Mouse (Mus musculus) left cerebral cortex, adult 11 months (tissue): ENCODE data around the gene Sptb.

Experiments used
- DNase-seq: peaks from one replicate; pipeline ENCODE4 v3.0.0; 2022; ENCODE audit warnings: low spot score

Sptb gene

DNA sequence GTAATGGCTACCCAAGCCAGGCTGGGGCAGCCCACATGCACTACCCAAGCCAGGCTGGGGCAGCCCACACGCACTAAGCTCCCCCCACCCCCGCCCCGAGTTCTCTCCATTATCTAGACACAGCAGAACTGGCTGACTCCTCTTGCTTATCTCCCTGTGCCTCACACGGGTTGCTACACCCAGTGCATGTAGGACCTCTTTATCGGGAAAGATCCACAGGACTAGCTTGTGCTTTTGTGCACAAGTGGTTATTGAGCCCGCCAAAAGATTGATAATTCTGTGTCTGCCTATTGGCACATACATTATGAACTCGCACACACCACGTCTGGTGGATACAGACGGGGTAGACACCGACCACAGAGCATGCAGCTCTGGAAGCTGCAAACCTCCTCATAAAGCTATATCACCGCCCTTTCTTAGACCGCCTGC is 36.5 kb downstream of the Sptb start:
- DNase-seq = no peak

DNA sequence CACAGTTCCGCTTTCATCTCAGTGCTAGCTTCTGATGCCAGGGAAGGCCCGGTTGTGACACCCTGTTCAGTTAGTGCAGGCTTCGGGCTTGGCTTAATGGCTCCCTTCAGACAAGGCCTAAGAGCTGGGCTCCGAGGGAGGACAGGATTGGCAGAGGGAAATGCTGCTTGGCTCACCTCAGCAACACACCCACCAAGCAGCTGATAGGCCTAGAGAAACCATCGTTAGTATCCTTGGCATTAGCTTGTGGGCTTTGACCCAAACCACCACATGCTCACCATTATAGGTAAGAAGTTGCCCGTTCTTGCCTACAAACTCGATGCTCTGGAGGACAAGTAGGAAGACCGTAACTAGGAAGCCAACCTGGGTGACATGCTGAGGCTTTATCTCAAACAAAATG is 38.3 kb downstream of the Sptb start:
- DNase-seq = no peak

DNA sequence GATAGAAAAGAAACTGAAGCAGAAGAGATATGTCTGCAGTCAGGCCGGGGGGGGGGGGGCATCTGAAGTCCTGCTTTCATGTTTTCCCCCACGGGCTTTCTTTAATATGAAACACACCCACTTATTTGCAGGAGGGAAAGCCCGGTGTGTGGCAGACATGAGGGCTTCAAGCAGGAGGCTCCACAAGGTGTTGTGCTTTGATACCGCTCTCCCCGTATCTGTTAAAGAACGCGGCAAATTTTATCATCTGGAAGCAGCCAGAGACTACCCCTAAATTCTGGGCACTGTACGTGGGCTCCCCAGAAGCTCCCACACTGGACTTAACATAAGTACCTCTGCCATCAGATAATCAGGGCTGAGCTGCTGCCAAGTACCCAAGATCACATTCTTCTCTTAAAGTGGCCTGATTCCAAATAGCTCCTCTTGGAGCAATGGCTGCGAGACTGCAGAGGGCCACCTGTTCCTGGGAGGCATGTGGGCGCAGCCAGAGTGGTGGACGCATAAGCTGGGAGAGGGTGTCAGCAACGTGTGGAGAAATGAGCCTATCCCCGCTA is 39.7 kb downstream of the Sptb start:
- DNase-seq = no peak

DNA sequence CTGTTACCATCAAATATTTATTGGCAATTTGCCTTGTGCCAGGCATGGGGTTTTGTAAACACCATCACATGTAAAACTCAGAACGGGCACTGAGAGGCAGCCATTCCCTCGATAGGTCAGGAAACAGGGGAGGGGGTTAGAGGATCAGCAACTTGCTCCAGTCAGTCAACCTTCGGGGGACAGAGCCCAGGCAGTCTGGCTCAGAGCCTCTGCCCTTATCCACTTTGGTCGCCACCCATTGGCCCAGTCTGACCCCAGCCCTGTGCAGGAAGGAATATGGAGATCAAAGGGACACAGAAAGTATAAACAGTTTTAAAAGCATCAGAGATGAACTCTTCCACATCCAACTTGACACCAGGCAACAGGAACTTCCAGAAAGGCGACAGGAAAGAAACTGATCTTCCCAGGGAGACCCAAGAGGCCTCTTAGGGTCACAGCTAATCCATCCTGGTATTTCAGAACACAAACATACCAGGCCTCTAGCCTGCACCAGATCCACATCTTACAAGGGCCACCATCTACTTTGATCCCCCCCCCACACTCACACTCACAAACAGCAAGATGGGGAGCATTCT is 40.3 kb downstream of the Sptb start:
- no peak for DNase-seq

DNA sequence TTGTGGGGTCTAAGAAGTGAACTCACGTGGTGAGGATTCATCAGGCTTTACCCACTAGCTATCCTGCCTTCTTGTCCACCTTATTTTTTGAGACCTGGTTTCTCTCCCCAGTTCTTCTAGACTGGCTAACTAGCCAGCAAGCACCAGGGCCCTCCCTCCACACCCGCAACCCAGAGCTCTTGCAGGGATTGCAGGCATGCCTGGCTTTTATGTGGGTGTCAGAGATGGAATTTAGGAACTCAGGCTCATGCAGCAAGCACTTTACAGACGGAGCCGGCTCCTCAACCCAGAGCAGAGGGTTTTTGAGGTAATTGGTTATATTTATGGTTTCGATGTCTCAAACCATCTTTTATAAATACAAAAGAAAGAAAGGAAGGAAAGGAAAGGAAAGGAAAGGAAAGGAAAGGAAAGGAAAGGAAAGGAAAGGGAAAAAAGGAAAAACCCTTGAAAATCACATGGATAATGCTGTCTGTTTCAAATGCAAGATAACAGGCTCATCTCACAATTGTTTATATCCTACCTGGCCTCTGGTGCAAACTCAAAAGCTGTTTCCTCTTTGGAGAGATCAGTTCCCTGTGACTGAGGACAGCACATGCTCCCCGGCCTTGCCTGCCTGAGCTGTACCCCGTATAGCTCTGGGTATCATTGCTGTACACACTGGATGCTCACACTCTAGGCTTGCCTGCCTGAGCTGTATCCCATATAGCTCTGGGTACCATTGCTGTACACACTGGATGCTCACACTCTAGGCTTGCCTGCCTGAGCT is 41.5 kb downstream of the Sptb start:
- DNase-seq = no peak

DNA sequence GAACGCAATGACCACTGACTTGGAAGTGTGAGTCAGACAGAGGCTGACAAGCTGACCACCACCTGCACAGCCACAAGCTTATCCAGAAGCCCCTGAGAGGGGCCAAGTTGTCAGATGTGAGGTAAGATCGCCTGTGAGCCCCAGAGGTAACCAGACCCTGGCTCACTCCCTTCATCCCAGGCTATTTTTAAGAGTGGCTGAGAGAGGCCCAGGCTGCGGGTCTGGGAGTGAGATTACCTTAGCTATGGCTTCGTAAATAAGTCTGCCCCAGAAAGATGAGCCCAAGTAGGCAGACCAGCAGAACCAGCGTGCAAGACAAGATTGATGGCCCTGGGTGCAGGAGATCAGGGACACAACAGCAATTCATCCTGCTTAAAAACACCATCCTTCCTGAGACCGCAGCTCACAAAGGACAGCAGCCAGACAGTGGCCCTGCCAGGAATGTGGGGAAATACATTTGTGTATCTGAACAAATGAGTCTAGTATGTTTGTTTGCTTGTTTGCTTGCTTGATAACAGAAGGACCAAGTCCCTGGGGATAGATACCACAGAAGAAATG is 58.5 kb downstream of the Sptb start:
- no peak for DNase-seq

DNA sequence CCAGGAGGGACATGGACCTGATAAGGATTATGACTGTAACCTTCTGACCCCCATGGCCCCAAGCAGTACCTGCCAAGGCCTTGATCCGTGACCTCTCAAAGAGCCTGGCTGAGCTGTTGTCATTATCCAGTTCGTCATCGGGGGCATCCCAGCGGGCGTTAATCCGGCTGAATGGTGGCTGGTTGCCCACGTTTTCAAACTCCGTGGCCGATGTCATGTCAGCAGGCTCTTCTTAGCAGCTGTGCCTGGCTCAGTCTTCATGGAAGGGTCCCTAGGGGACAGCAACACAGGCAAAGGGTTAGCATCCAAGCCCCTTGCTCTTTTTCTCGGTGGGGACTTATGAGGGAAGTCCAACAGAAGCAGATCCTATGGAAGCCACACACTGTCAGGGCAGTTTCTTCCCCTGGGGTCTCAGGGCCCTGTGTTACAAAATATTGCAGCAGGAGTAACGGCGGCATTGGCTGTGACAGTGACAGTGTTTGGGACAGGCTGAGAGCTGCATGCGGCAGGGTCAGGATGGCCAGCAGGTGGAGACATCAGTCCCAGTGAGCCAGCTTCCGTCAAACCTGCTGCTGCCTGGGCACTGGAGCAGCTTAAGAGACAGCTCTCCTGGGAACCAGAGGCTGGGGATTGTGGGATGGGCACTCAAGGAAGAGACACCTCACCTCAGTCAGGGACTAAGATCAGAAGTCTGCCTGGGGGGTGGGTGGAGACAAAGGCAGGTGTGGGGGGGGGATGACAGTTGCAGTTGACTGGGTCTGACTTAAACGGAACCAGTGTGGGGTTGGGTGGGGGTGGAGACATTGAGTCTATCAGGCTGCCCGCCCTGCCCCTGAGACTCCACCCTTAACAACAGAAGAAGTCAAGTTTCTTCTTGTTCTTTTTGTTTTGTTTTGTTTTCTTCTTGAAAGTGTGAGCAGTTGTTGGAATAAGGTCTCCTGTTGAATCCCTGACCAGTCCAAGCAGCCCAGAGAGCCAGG is 60.3 kb downstream of the Sptb start:
- DNase-seq = no peak

DNA sequence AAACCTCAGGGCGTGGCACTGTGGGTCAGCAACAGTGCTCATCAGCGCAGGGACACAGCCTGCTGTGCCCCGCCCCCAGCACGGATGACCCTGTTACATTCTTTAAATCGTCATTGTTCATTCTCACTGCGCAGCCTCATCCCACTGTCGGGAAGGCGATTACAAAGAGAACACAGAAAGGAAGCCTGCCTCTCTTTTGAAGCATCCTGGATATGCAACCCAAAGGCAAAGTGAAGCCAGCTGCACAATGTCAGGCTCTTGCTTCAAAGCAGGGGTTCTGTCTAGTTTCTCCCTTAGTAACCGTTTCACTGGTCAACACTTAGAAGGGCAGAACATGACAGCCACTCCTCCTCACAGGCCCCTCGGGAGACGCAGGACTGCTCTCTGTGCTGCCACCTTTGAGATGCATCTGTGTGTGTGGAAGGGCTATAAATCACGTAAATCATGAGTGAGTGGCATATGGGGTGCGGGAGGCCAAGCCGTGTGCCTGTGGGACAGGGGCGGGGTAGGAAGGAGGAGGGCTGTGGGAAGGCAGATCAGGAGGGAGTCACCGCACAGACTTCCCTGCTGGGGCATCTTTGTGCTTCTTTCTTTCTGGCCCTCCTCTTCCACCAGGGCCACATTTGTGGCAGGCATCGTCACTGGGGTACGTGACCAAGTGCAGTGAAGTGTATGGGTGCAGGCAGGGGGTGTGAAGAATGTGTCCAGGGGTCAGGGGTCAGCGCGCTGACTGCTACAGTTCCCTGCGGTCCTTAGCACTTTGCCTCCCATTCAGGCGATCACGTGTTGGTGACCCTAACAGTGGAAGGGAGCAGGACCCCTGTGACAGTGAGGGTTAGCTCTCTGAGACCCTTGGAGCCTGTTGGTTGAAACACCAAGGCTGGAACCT is 64.9 kb downstream of the Sptb start:
- DNase-seq = no peak

DNA sequence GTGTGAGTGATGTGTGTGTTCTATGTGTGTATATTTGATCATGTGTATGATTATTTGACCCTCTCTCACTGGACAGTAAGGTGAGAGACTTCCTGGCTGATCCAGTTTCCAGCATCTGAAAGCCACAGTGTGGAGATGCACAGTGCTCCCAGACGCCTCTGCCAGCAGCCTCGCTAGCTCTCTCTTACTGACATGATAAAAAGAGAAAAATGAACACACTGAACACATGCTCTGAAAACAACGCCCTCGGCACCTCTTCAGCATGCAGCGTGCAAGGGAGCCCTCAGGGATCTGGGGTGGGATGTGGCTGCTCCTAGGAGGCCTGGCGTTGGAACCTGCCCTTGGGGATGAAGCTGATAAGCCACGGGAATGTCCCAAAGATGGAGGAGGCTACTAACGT is 66.7 kb downstream of the Sptb start:
- no peak for DNase-seq

DNA sequence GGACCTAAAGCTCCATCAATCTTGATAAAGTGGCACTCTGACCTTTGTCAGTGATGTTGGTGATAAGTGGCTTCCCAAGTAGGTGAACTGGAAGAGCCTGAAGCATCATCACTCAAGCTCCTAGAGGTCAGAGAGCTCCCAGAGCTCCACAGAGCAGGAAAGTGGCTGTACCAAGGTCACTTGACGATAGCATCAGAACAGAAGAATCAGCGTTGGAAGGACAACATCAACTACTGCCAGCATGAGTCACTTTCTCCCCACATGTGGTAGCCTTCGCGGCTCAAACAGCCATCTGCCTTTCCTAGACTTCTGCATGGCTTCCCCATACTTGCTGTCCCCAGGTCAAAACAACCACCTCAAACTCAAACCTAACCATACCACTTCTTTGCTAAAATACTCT is 67.7 kb downstream of the Sptb start:
- no peak for DNase-seq

DNA sequence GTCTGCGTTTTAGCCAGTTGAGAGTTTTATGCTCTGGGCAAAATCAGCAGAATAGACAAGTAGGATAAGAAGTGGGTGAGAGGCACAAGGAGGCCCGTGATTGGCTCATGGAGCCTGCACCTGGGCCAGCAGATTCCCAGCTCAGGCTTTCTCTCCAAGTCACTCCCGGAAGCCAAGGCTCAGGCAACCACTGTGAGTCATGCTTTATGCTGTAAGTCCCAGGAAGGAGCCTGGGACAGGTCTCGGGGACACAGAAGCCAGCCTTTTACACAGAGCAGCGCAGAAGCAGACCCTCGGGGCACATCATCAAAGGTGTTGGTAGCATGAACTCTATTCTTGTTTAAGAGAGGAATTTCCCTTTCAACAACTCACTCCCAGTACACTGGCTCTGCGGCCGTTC is 69.7 kb downstream of the Sptb start:
- no peak for DNase-seq

DNA sequence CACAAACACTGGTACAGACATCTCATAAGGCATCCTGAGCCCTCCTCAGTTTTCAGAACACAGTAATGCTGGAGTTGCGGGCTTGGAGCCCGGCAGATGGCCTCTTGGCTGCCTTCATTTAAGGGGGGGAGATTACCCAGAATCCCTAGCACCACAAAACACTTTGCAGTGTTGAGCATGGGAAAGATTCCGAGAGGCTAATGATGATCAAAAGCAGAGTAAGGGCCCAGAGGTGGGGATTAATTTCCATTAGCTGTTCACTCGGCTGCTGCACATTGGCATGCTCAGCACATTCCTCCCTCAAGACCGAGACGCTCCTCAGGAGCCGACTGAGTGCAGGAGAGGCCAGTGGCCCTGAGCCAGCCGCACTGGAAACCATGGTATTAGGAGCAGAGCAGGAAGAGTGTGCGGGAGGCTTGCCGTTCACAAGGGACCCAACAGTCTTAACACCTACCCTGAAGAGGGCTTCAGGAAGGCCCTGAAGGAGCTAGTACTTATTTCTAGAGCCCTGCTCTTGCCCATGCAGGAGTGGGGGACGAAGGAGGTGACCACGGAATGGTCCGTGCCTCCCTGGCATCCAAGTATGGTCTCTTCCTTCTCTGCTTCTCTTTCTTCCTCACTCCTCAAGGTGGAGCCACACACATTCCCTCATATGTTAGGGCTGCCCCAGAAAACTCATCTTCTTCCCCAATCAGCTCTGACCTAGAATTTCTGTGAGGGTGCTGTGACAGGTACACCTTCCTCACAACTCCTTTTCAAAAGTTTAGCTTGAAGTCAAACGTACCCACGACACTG is 75.3 kb downstream of the Sptb start:
- no peak for DNase-seq

DNA sequence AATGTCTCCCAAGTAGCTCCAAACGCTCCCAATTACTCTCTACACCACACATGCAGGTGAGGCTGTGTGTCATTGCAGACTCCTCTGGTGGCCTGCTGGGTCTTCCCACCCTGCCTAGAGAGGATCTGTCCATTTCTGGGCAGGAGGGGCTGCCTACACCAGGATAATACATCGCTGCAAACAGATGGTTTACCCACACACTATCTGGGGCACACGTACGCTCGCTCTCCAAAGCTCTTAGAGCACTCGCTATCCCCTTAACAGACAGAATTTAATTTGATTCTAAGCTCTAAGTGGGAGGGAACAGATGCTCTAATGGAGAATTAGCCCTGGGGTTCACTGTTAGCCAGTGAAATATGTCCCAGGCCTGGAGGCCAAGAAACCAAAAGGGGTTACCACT is 87.0 kb downstream of the Sptb start:
- no peak for DNase-seq

DNA sequence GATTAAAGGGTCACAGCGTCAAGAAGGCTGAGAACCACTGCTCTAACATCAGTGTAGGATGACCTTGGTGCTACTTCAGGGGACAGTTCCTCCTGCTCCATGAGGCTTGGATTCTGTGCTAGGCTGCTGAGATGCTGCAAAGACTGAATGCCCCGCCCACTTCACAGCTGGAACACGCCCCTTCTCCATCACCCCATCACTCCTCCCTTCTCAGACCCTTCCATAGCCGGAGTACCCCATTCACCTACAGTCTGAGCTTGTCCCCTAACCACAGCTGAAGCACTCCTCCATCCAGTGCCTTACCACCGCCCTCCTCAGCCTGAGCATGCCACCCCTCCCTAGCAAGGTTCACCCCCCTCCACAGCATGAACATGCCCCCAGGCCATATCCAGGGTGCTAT is 90.5 kb downstream of the Sptb start:
- no peak for DNase-seq

DNA sequence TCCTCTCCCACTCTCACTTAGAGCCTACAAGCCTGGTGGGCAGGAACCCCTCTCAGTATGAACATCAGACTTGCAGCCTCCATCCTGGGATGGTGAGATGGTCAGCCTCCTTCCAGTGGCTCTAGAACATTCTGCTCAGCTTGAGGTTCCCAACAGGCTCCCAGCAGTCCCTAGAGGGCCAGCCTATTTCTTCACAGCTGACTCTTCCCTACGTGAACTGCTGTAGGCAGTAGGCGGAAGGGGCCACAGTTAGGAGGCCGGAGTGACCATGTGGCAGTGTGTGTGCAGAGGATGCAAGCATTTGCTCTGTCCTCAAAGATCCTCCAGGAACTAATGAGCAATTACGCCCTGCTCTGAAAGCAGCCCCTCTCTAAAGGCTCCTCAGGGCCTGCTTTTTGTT is 92.2 kb downstream of the Sptb start:
- DNase-seq = no peak

DNA sequence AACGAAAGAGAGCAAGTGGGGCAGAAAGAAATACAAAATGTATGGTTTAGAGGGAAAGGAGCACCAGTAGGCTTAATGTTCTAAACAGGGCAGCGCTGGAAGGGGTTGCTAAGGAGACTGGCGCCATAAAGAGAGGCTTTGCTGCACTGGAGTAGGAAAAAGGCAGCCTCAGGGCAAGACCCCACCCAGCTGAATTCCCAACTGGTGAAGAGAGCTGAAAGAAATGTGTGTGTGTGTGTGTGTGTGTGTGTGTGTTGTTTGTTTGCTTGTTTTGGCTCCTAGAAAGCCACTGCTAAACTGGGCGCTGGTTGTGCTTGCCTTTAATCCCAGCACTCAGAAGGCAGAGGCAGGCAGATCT is 94.8 kb downstream of the Sptb start:
- no peak for DNase-seq

DNA sequence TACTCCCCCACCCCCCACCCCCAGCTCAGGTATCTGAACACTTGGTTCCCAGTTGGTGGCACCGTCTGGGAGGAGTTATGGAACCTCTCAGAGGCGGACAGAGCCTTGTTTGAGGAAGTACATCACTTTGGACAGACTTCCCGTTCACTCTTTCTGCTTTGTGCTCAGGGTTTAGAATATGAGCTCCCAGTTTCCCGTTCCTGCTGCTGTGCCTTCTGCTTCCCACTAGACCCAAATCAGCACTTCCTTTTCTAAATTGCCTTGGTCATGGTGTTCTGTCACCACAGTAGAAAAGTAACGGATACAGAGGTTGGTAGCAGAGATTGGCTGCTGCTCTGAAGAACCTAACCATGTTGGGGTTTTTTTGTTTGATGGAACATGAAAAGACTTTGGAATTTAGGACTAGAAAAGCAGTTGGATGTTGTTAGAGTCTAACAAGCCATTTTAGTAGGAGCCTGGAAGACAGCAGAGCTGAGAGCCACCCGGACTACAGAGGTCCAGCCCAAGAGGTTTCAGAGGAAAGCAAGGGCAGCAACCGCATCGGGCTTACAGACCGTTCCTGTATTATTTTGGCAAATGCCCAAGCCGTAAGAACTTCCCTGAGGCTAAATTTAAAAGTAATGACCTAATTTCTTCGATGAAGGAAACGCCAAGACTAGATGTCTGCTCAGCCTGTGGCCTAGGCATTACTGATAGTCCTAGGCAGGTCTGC is 95.3 kb downstream of the Sptb start:
- no peak for DNase-seq

DNA sequence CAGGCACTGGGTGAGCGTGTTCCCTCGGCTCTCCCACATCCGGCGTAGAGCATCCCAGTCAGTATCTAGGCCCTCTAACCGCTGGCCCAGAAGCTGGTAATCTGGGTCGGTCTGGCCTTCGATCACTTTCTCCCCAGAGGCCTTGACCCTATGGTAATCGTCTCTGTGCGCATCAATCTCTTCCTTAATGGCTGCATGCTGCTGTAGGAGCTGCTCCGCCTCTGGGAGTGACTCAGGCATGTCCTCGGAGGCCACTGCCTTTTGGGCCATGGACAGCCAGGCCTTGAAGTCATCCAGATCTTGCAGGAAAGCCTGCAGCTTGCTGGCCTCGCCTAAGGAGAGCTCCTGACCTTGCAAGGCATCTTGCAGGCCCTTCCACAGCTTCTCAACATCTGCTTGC is 97.7 kb downstream of the Sptb start:
- no peak for DNase-seq

DNA sequence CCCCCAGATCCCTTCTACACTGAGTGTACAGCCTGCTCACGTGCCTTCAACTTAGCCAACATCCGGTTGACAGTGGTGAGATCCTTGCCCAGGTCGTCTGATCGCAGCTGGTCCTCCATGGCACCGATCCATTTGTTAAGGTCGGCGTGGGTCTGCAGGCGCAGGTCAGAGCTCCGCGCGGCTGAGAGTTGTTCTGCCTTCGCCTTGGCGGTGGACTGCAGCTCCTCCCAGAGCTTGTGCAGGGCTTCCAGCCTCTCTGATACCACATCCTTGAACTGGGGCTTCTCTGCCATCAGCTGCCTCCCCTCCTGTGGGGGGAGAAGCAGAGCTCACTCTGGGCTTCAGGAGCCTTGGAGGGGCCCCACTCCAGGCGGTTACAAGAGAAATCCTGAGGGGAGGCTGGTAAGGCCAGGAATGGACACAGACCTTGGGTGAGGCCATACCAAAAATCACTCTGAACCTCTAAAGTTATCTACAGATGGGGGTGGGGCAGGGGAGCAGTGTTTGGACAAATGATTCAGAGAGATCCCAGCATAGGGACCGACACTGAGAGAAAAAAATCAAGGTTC is 101.3 kb downstream of the Sptb start:
- DNase-seq = no peak

DNA sequence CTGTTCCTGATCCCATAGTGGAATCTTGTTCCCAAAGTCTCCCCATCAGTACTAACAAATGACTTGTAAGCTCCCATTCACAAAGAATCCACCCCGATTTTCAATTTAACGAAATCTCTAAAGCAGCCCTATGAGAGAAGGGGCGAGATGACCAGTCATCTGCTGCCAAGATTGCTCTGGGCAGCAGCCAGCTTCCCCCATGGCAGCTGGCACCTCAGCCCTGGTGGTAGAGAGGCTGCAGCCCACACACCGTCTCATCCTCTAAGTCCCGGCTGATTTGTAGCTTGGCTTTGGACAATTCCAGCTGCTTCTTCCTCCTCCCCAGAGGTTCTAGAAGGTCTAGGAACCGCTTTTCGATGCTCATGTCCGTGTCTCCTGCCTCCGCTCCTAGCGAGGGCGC is 102.1 kb downstream of the Sptb start:
- no peak for DNase-seq
